Comparison of ENCODE assay signal across 14 mouse cellular contexts in genomic region chr11:97563730-97564129, GRCm38 (mm10). TPM values are rescaled to one million over a fixed set of nuclear protein-coding genes. Genes with fewer than 3 reads are reported as not detected.
DNase-seq lines count a peak whose midpoint lies in the region; ATAC-seq and TF ChIP-seq lines count a peak whose summit lies in the region.
"Had no signal": no experiment of that assay in that cellular context is flagged by ENCODE, and none has a peak within 500 bp of the region (broad histone marks: within the 10 kb centered on the region; RNA-seq: fewer than 3 reads in every experiment).

No protein-coding gene starts in this region.

- DNase-seq in cerebellum, adult 18-20 months: peak; percentile 34 to 47
- no peak for DNase-seq in cerebellum, postnatal 4 days (ENCODE audit: low spot score in 2 of 2)
- DNase-seq in kidney, adult 9 months: peak; percentile 53
- peak; percentile 86 for DNase-seq in 416B (ENCODE audit: low read depth)
- DNase-seq in forebrain, postnatal 0 days: no peak
- DNase-seq in right cerebral cortex, postnatal 36 days (ENCODE audit: low spot score in 2 of 2): no peak
- no peak for DNase-seq in frontal cortex, postnatal 25 days (ENCODE audit: low spot score in 2 of 2)
- DNase-seq: gastrocnemius, postnatal 10 days; heart, postnatal 10 days; right cerebral cortex, postnatal 25 days had no signal

- H3K4me2 ChIP-seq in kidney, embryonic 15.5 days: no peak overlapping the region
- no peak overlapping the region for H3K4me2 ChIP-seq in forebrain, postnatal 0 days (ENCODE audit: low read depth)
- H3K4me2 ChIP-seq: limb, embryonic 12.5 days; stomach, embryonic 15.5 days had no signal

- H3K27me3 ChIP-seq in kidney, embryonic 15.5 days: peaks cover 90% of the 10 kb centered on the region
- H3K27me3 ChIP-seq in forebrain, postnatal 0 days (ENCODE audit: insufficient read depth, low read length): no peaks in the 10 kb centered on the region

- no peak for TF ChIP-seq CTCF in forebrain, postnatal 0 days (IDR thresholded peaks at IDR 0.05; ENCODE audit: low read depth)

- no peaks in the 10 kb centered on the region for H3K9me3 ChIP-seq in kidney, embryonic 15.5 days (replicated peaks)
- no peaks in the 10 kb centered on the region for H3K9me3 ChIP-seq in forebrain, postnatal 0 days (ENCODE audit: low read length)
- H3K9me3 ChIP-seq: limb, embryonic 12.5 days; stomach, embryonic 15.5 days had no signal

- H3K4me1 ChIP-seq in kidney, embryonic 15.5 days: peaks cover 63% of the 10 kb centered on the region
- peaks cover 13% of the 10 kb centered on the region for H3K4me1 ChIP-seq in forebrain, postnatal 0 days (ENCODE audit: insufficient read depth)

- no peak overlapping the region for H3K27ac ChIP-seq in kidney, embryonic 15.5 days
- H3K27ac ChIP-seq in forebrain, postnatal 0 days (ENCODE audit: low read depth, low read length): no peak overlapping the region
- H3K27ac ChIP-seq: limb, embryonic 12.5 days; stomach, embryonic 15.5 days had no signal

- H3K36me3 ChIP-seq in kidney, embryonic 15.5 days: no peaks in the 10 kb centered on the region
- peaks cover 6% of the 10 kb centered on the region; the same call in 1 of the 2 replicates for H3K36me3 ChIP-seq in forebrain, postnatal 0 days (ENCODE audit: insufficient read depth)
- H3K36me3 ChIP-seq: limb, embryonic 12.5 days; stomach, embryonic 15.5 days had no signal

- H3K4me3 ChIP-seq in kidney, embryonic 15.5 days (replicated peaks): no peak overlapping the region
- H3K4me3 ChIP-seq in forebrain, postnatal 0 days (ENCODE audit: low read depth, low read length): no peak overlapping the region
- H3K4me3 ChIP-seq: limb, embryonic 12.5 days; stomach, embryonic 15.5 days had no signal

- 33% methylated on average over 14 of the region's 14 CpGs for WGBS in kidney, embryonic 15.5 days
- 24% methylated on average over 14 of the region's 14 CpGs for WGBS in forebrain, postnatal 0 days

- H3K9ac ChIP-seq in kidney, embryonic 15.5 days: no peak overlapping the region
- 0 out of 2 replicates have a peak overlapping the region, but pooled peaks have one; percentile 22 for H3K9ac ChIP-seq in forebrain, postnatal 0 days
- H3K9ac ChIP-seq: limb, embryonic 12.5 days; stomach, embryonic 15.5 days had no signal

- ATAC-seq in kidney, embryonic 15.5 days (replicated peaks; ENCODE audit: low FRiP score): no peak
- ATAC-seq in forebrain, postnatal 0 days: no peak
- ATAC-seq: CD4-positive, CD25-positive, alpha-beta regulatory T cell, adult 4 months had no signal

RNA-seq across cellular contexts. Expression of gene Srcin1, which starts 12.3 kb away (rescaled TPM):
- polyA plus RNA-seq in kidney, embryonic 15.5 days (2015; fragmentation: Nextera tagmentation; extraction: Ambion mirVana): 0.83 and 0.85 TPM in 2 replicates
- total RNA-seq in forebrain, postnatal 0 days (2014; rRNA removed): 50.1 and 70.7 TPM in 2 replicates
- polyA plus RNA-seq in forebrain, postnatal 0 days (2015; fragmentation: Nextera tagmentation; extraction: Ambion mirVana): 8.9 and 12.0 TPM in 2 replicates
- polyA plus RNA-seq: CD4-positive, CD25-positive, alpha-beta regulatory T cell, adult 4 months had no signal

Comparison
In these comparisons a context has a peak if more than half of its experiments do, and no peak if none do; other contexts are left out.
1. DNase-seq: peak in cerebellum, adult 18-20 months (2 of 2), kidney, adult 9 months (single experiment) and 416B (single experiment); none in cerebellum, postnatal 4 days (0 of 2), forebrain, postnatal 0 days (single experiment), right cerebral cortex, postnatal 36 days (0 of 2) and frontal cortex, postnatal 25 days (0 of 2).